Mouse (Mus musculus) megakaryocyte-erythroid progenitor cell, adult 5 weeks (primary cell): ENCODE data around the gene Cyp4a12b. TPM values are rescaled to one million over a fixed set of nuclear protein-coding genes. Genes with fewer than 3 reads are reported as not detected.

Experiments
- polyA plus RNA-seq: library from polyadenylated mRNA; stranded (reverse); fragments of >175 nt; gene quantifications from 2 replicates; pipeline ENCODE4 v1.2.3, GENCODE M21; 2012

The Cyp4a12b gene
- polyA plus RNA-seq: not detected in 2 replicates

DNA sequence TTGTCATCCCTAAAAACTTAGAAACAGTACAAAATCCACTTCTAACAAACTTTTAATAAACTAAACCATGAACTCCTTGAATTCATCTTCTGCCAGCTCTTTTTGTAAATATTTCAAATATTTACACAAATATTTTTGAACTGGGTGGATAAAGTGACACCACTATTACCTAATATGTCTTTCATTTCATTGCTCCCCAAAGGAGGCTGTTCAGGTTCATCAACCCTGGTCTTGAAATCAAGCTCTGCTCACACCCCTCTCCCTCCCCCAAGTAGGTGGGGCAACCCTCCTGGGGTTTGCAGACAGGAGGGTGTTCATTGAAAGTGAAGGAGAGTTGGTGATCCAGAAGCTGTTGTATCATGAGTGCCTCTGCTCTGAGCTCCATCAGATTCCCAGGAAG is at the start of gene Cyp4a12b:
Gene Cyp4a12b, plus strand, starts transcription at position 301 of the 400 bp plus-strand sequence.

DNA sequence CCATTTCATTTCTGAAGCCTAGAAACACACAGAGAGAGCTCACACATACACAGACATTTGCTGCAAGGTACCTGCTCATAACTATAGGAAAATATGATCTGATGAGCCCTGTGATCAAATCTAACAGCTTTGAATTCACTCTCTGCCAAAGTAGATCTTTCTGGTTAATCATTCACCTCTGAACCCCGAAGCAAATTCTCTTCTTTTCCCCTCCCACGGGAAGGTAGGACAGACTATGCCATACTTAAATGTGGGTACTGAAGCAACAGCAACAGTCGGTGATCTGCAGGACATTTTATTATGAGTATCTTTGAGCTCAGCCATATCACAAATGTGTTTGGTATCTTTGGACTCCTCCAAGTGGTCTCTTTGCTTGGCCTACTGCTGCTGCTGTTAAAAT is 40.9 kb downstream of the Cyp4a12b start, which contains the start of gene Cyp4a30b:
Gene Cyp4a30b, plus strand, starts transcription at position 301 of the 400 bp plus-strand sequence.

Other genes starting within 250 kb of the Cyp4a12b start
- gene Cyp4a29, start 169.5 kb upstream of the Cyp4a12b start, polyA plus RNA-seq: not detected in 2 replicates
- gene Cyp4a12a, start 112.6 kb upstream of the Cyp4a12b start, polyA plus RNA-seq: not detected in 2 replicates
- gene Cyp4a30b, start 41.0 kb downstream of the Cyp4a12b start, polyA plus RNA-seq: not detected in 2 replicates
- not detected in 2 replicates for gene Cyp4a14, start 84.5 kb downstream of the Cyp4a12b start, polyA plus RNA-seq
- not detected in 2 replicates for gene Cyp4a10, start 106.6 kb downstream of the Cyp4a12b start, polyA plus RNA-seq
- gene Cyp4a31, start 152.0 kb downstream of the Cyp4a12b start, polyA plus RNA-seq: not detected in 2 replicates
- not detected in 2 replicates for gene Cyp4a32, start 189.3 kb downstream of the Cyp4a12b start, polyA plus RNA-seq
- gene Cyp4b1, start 236.1 kb downstream of the Cyp4a12b start, polyA plus RNA-seq: 0.10 and 0.14 TPM in 2 replicates